Mouse (Mus musculus) ES-Bruce4 (cell line): ENCODE results near the gene Fbn1. TPM values are rescaled to one million over a fixed set of nuclear protein-coding genes. Genes with fewer than 3 reads are reported as not detected.

Experiments used
- H3K27ac ChIP-seq: 2 replicates; pipeline ENCODE4 v1.5.1; 2012; ENCODE audit warnings: low read length, inconsistent platforms; ENCODE audit not compliant: insufficient read depth
- H3K27me3 ChIP-seq: 2 replicates; pipeline ENCODE4 v1.6.1; 2012; ENCODE audit warnings: mild to moderate bottlenecking, low read length, inconsistent platforms; ENCODE audit not compliant: control insufficient read depth, poor library complexity, insufficient read depth, severe bottlenecking
- H3K36me3 ChIP-seq: 2 replicates; pipeline ENCODE4 v1.6.1; 2012; ENCODE audit warnings: inconsistent platforms, mild to moderate bottlenecking, low read length, moderate library complexity; ENCODE audit not compliant: control insufficient read depth, poor library complexity, insufficient read depth, severe bottlenecking
- H3K4me1 ChIP-seq: one replicate; pipeline ENCODE4 v1.8.1; 2011; ENCODE audit warnings: low read length; ENCODE audit not compliant: control insufficient read depth, insufficient read depth
- H3K4me3 ChIP-seq: 2 replicates; pipeline ENCODE4 v1.5.1; 2011; ENCODE audit warnings: low read depth, mild to moderate bottlenecking, low read length
- H3K9ac ChIP-seq: 2 replicates; pipeline ENCODE4 v1.6.1; 2012; ENCODE audit warnings: low read depth, mild to moderate bottlenecking, inconsistent platforms; ENCODE audit not compliant: poor library complexity, severe bottlenecking
- H3K9me3 ChIP-seq: replicated peaks from 2 replicates; pipeline ENCODE4 v1.6.1; 2012; ENCODE audit warnings: mild to moderate bottlenecking, low read length, inconsistent platforms; ENCODE audit not compliant: control insufficient read depth, poor library complexity, insufficient read depth, severe bottlenecking
- CTCF ChIP-seq: IDR thresholded peaks from one replicate; pipeline ENCODE4 v1.8.1; 2011; ENCODE audit warnings: low read depth, low read length
- EP300 ChIP-seq: IDR thresholded peaks from 2 replicates; pipeline ENCODE4 v1.6.1; 2011; ENCODE audit warnings: low read depth, low read length; ENCODE audit not compliant: insufficient read depth
- POLR2A ChIP-seq: IDR thresholded peaks from one replicate; pipeline ENCODE4 v1.8.1; 2011; ENCODE audit warnings: low read length; ENCODE audit not compliant: insufficient read depth
- polyA plus RNA-seq: library from polyadenylated mRNA; stranded (reverse); fragments of >200 nt; gene quantifications from 2 replicates; pipeline ENCODE4 v1.2.4, GENCODE M21; 2011; ENCODE audit warnings: low read depth; ENCODE audit not compliant: missing spikeins, insufficient read depth, insufficient read length

Gene Fbn1
- polyA plus RNA-seq, 1 experiment: 2.4 TPM

DNA sequence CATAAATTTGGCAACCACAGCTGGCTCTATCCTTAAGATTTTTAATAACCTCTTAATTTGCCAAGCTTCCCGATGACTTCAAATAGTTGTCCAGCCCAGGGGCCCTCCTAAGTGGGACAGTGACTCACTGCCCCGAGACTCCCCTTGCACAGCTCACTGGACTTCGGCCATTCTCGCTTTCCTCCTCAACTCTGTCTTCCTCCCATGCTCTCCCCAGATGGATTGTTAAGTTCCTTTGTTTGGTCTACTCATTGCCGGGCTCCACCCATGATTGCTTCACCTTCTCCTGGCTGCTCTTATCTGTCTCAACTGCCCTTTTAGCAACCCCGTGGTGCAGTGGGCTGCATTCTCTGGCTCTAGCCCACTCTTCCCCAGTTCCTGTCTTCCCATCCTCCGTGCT, 229.3 kb downstream of the Fbn1 start:
- Histone ChIP-seq H3K4me3 (no peak overlapping the region), H3K9me3 (no peaks in the 10 kb centered on the region), H3K4me1 (no peaks in the 10 kb centered on the region), H3K9ac (no peak overlapping the region), H3K27ac (no peak overlapping the region), H3K36me3 (no peaks in the 10 kb centered on the region), H3K27me3 (no peaks in the 10 kb centered on the region)
- no peak for TF ChIP-seq CTCF
- TF ChIP-seq EP300: no peak
- no peak for TF ChIP-seq POLR2A

DNA sequence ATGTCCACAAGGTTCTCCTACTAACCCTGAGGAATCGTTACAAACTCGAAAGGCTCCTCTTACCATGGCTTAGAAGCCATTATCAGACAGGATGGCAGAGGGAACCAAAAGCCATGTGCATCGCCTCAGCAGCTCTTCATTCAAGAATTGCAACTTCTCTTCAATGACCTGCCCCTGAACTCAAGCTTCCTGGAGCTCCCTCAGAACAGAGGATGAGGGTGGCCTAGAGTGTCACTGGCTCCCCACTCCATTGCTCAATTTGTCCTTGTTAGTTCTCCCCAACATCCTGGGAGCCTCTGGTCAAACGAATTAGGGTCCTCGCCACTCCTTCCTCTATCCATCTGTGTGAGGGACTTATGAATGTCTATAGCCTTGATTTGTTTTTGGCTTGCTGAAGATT, 231.1 kb downstream of the Fbn1 start:
- TF ChIP-seq POLR2A (no peak), CTCF (no peak), EP300 (no peak)
- Histone ChIP-seq H3K27me3 (no peaks in the 10 kb centered on the region), H3K9ac (no peak overlapping the region), H3K27ac (no peak overlapping the region), H3K9me3 (no peaks in the 10 kb centered on the region), H3K4me3 (no peak overlapping the region), H3K4me1 (no peaks in the 10 kb centered on the region), H3K36me3 (no peaks in the 10 kb centered on the region)

DNA sequence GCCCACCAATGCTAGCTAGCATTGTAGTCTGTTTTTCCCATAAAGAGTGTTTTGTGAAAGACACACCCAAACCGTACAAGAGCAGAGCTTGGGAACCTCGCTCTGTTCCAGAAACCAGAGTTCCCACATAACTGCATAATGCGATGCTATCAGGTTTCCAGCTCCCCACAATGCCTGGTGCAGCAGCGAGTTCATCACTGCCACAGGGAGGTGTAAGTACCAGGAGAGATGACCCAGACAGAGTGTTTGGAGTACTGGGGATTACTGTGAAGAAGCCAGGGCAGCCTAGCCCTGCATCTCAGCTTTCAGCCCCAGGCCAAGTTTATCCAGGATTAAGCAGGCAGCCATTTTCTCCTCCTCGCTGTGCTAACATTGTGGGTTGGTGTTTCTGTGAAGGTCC, 232.2 kb downstream of the Fbn1 start:
- TF ChIP-seq EP300 (no peak), POLR2A (no peak), CTCF (no peak)
- H3K36me3 ChIP-seq: no peaks in the 10 kb centered on the region
- H3K27me3 ChIP-seq: no peaks in the 10 kb centered on the region
- H3K4me1 ChIP-seq: no peaks in the 10 kb centered on the region
- H3K9me3 ChIP-seq: no peaks in the 10 kb centered on the region
- H3K9ac ChIP-seq: no peak overlapping the region
- H3K27ac ChIP-seq: no peak overlapping the region
- no peak overlapping the region for H3K4me3 ChIP-seq

DNA sequence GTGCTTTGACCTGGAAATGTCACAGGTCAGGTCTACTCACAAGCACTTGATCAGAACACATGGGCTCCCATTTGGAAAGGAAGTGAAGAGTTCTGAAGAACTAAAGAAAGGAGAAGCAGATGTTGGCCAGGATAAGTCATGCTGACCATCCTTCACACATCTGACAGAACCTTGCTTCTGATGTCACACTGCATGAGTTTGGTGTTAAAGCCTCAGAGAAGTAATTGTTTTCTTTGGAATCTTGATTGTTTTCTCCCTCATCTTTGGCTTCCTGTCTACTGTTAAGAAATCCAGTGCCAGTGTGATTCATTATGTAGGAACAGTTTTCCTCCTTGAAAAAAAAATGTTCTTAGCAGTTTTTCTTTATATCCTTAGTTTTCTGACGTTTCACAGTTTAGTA, 238.9 kb downstream of the Fbn1 start:
- Histone ChIP-seq H3K9me3 (no peaks in the 10 kb centered on the region), H3K9ac (no peak overlapping the region), H3K27ac (no peak overlapping the region), H3K27me3 (no peaks in the 10 kb centered on the region), H3K36me3 (no peaks in the 10 kb centered on the region), H3K4me3 (no peak overlapping the region), H3K4me1 (peaks cover 2% of the 10 kb centered on the region)
- TF ChIP-seq POLR2A (no peak), EP300 (no peak), CTCF (no peak)

DNA sequence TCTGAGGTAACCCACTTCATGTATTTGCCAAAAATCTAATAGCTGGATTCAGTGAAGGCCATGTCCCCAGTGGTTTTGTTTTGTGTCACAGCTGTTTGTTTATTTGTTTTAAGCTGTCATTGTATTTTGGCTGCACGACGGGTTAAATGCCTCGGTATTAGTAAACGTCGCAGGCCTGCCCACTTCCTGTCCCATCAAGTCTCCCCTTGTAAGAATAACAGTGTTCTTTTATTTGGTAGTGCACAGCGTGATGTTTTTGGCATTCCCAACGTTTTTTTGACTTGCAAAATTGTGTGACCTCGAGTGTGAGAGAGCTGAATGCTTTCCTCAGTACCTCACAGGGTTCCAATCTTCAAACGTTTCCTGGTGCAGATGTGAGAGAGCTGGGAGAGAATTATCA, 244.0 kb downstream of the Fbn1 start:
- no peak for TF ChIP-seq EP300
- no peak for TF ChIP-seq POLR2A
- TF ChIP-seq CTCF: no peak
- Histone ChIP-seq H3K9me3 (no peaks in the 10 kb centered on the region), H3K9ac (no peak overlapping the region), H3K27me3 (no peaks in the 10 kb centered on the region), H3K4me1 (peaks cover 2% of the 10 kb centered on the region), H3K36me3 (peaks cover 3% of the 10 kb centered on the region; the same call in 1 of the 2 replicates), H3K4me3 (no peak overlapping the region), H3K27ac (no peak overlapping the region)

DNA sequence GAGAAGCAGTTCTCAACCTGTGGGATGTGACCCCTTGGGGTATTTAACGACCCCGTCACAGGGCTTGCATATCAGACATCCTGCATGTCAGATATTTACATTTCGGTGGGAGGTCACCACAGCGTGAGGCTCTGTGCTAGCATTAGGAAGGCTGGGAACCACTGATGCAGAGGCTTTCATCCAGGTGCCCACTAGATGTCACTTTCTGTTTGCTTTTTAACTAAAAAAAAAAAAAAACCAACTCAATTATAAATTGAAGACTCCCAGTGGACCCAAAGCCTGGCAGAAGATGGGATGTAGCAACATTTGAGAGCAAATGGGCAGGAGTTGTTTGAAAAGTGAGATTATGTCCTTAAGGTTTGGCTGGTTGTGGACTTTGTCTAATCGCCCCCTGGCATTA, 244.7 kb downstream of the Fbn1 start:
- Histone ChIP-seq H3K9me3 (no peaks in the 10 kb centered on the region), H3K9ac (no peak overlapping the region), H3K36me3 (peaks cover 6% of the 10 kb centered on the region), H3K27me3 (no peaks in the 10 kb centered on the region), H3K27ac (no peak overlapping the region), H3K4me3 (no peak overlapping the region), H3K4me1 (peaks cover 2% of the 10 kb centered on the region)
- TF ChIP-seq POLR2A (no peak), EP300 (no peak), CTCF (peak; percentile 4)
